Mouse (Mus musculus): Measurements from ENCODE around the gene Flot1. TPM values are rescaled to one million over a fixed set of nuclear protein-coding genes. Genes with fewer than 3 reads are reported as not detected.

Flot1 gene
- polyA plus RNA-seq, 1 experiment from 2014 or later, result 141 TPM

GRCm38 (mm10) chr17:35812736-35813135, 10.3 kb upstream of the Flot1 start:
- peak overlapping the region; percentile 58 for H3K27ac ChIP-seq (replicated peaks)
- H3K4me2 ChIP-seq, result no peak overlapping the region
- no peaks in the 10 kb centered on the region for H3K36me3 ChIP-seq
- no peaks in the 10 kb centered on the region for H3K9me3 ChIP-seq (replicated peaks)
- H3K4me3 ChIP-seq (replicated peaks), result no peak overlapping the region
- no peaks in the 10 kb centered on the region; the same call in 1 of the 2 replicates for H3K4me1 ChIP-seq
- ATAC-seq (ENCODE audit: low FRiP score), result no peak
- no peak overlapping the region for H3K9ac ChIP-seq (replicated peaks)
- WGBS, result 79% methylated on average over 6 of the region's 6 CpGs
- no peaks in the 10 kb centered on the region for H3K27me3 ChIP-seq (replicated peaks)

- no peak overlapping the region for H3K4me2 ChIP-seq
- H3K27me3 ChIP-seq (replicated peaks), result no peaks in the 10 kb centered on the region
- H3K4me1 ChIP-seq, result no peaks in the 10 kb centered on the region; the same call in 1 of the 2 replicates
- no peak overlapping the region for H3K4me3 ChIP-seq (replicated peaks)
- 47% methylated on average over 7 of the region's 7 CpGs for WGBS
- no peak overlapping the region for H3K9ac ChIP-seq (replicated peaks)
- H3K36me3 ChIP-seq, result no peaks in the 10 kb centered on the region
- peak; percentile 74 for ATAC-seq (ENCODE audit: low FRiP score)
- peak overlapping the region; percentile 58 for H3K27ac ChIP-seq (replicated peaks)
- no peaks in the 10 kb centered on the region for H3K9me3 ChIP-seq (replicated peaks)
Observed at GRCm38 (mm10) chr17:35813245-35813647, 9.8 kb upstream of the Flot1 start.

GRCm38 (mm10) chr17:35813653-35814052, 9.4 kb upstream of the Flot1 start:
- Histone ChIP-seq H3K4me2 (no peak overlapping the region), H3K4me1 (no peaks in the 10 kb centered on the region; the same call in 1 of the 2 replicates), H3K9me3 (replicated peaks) (no peaks in the 10 kb centered on the region), H3K27ac (replicated peaks) (peak overlapping the region; percentile 58; the same call in 1 of the 2 replicates), H3K36me3 (no peaks in the 10 kb centered on the region), H3K4me3 (replicated peaks) (no peak overlapping the region), H3K27me3 (replicated peaks) (no peaks in the 10 kb centered on the region), H3K9ac (replicated peaks) (no peak overlapping the region)
- ATAC-seq (ENCODE audit: low FRiP score), result no peak
- WGBS, result 82% methylated on average over 7 of the region's 7 CpGs

GRCm38 (mm10) chr17:35814678-35815077, 8.4 kb upstream of the Flot1 start:
- no peaks in the 10 kb centered on the region; the same call in 1 of the 2 replicates for H3K4me1 ChIP-seq
- ATAC-seq (ENCODE audit: low FRiP score), result no peak
- no peak overlapping the region for H3K27ac ChIP-seq (replicated peaks)
- no peak overlapping the region for H3K4me3 ChIP-seq (replicated peaks)
- no peak overlapping the region for H3K4me2 ChIP-seq
- no peaks in the 10 kb centered on the region for H3K36me3 ChIP-seq
- no peak overlapping the region for H3K9ac ChIP-seq (replicated peaks)
- no peaks in the 10 kb centered on the region for H3K9me3 ChIP-seq (replicated peaks)
- H3K27me3 ChIP-seq (replicated peaks), result 0 out of 2 replicates have a peak, but pooled peaks cover 3% of the 10 kb centered on the region
- 55% methylated on average over 6 of the region's 6 CpGs for WGBS

GRCm38 (mm10) chr17:35815836-35816235, 7.2 kb upstream of the Flot1 start:
- Histone ChIP-seq H3K9ac (replicated peaks) (no peak overlapping the region), H3K9me3 (replicated peaks) (no peaks in the 10 kb centered on the region), H3K4me1 (peaks cover 2% of the 10 kb centered on the region), H3K36me3 (no peaks in the 10 kb centered on the region), H3K27ac (replicated peaks) (no peak overlapping the region), H3K4me3 (replicated peaks) (no peak overlapping the region), H3K27me3 (replicated peaks) (0 out of 2 replicates have a peak, but pooled peaks cover 8% of the 10 kb centered on the region), H3K4me2 (no peak overlapping the region)
- ATAC-seq (ENCODE audit: low FRiP score), result no peak
- WGBS, result 54% methylated on average over 7 of the region's 7 CpGs

GRCm38 (mm10) chr17:35816686-35817085, 6.3 kb upstream of the Flot1 start:
- 49% methylated on average over 8 of the region's 14 CpGs for WGBS
- no peak for ATAC-seq (ENCODE audit: low FRiP score)
- Histone ChIP-seq H3K27ac (replicated peaks) (no peak overlapping the region), H3K36me3 (no peaks in the 10 kb centered on the region), H3K9me3 (replicated peaks) (no peaks in the 10 kb centered on the region), H3K4me1 (peaks cover 11% of the 10 kb centered on the region), H3K27me3 (replicated peaks) (0 out of 2 replicates have a peak, but pooled peaks cover 8% of the 10 kb centered on the region), H3K4me2 (no peak overlapping the region), H3K4me3 (replicated peaks) (no peak overlapping the region), H3K9ac (replicated peaks) (no peak overlapping the region)

GRCm38 (mm10) chr17:35817226-35817625, 5.8 kb upstream of the Flot1 start:
- Histone ChIP-seq H3K4me1 (peaks cover 16% of the 10 kb centered on the region), H3K27ac (replicated peaks) (no peak overlapping the region; the same call in 1 of the 2 replicates), H3K36me3 (no peaks in the 10 kb centered on the region), H3K4me2 (no peak overlapping the region), H3K27me3 (replicated peaks) (0 out of 2 replicates have a peak, but pooled peaks cover 8% of the 10 kb centered on the region), H3K9ac (replicated peaks) (no peak overlapping the region), H3K4me3 (replicated peaks) (no peak overlapping the region), H3K9me3 (replicated peaks) (no peaks in the 10 kb centered on the region)
- no peak for ATAC-seq (ENCODE audit: low FRiP score)
- 69% methylated on average over 10 of the region's 10 CpGs for WGBS

- no peak for ATAC-seq (ENCODE audit: low FRiP score)
- no peaks in the 10 kb centered on the region for H3K9me3 ChIP-seq (replicated peaks)
- 81% methylated on average over 5 of the region's 5 CpGs for WGBS
- H3K27me3 ChIP-seq (replicated peaks), result 0 out of 2 replicates have a peak, but pooled peaks cover 8% of the 10 kb centered on the region
- H3K27ac ChIP-seq (replicated peaks), result no peak overlapping the region
- H3K36me3 ChIP-seq, result no peaks in the 10 kb centered on the region
- H3K4me1 ChIP-seq, result peaks cover 37% of the 10 kb centered on the region
- H3K4me3 ChIP-seq (replicated peaks), result no peak overlapping the region
- no peak overlapping the region for H3K9ac ChIP-seq (replicated peaks)
- H3K4me2 ChIP-seq, result no peak overlapping the region
Observed at GRCm38 (mm10) chr17:35820111-35820510, 2.9 kb upstream of the Flot1 start.

- H3K9me3 ChIP-seq (replicated peaks), result no peaks in the 10 kb centered on the region
- H3K9ac ChIP-seq (replicated peaks), result peak within 1 kb of the TSS; percentile 73
- H3K4me2 ChIP-seq, result peak within 1 kb of the TSS; percentile 94
- peak within 1 kb of the TSS; percentile 77 for H3K4me3 ChIP-seq (replicated peaks)
- under 1% methylated on average over 62 of the region's 62 CpGs for WGBS
- H3K36me3 ChIP-seq, result peaks cover 14% of the 10 kb centered on the region
- ATAC-seq (ENCODE audit: low FRiP score), result 0 out of 2 replicates have a peak, but pooled peaks have one; percentile 7
- 0 out of 2 replicates have a peak, but pooled peaks cover 8% of the 10 kb centered on the region for H3K27me3 ChIP-seq (replicated peaks)
- H3K4me1 ChIP-seq, result peaks cover 41% of the 10 kb centered on the region
- peak within 1 kb of the TSS; percentile 88 for H3K27ac ChIP-seq (replicated peaks)
Observed at GRCm38 (mm10) chr17:35821439-35822430, 1.3 kb upstream of the Flot1 start, which contains the start of gene Ier3. Ier3 (plus strand) TSS chr17:35821684.

GRCm38 (mm10) chr17:35822564-35822963, 466 bp upstream of the Flot1 start:
- Histone ChIP-seq H3K4me2 (peak overlapping the region; percentile 94), H3K4me3 (replicated peaks) (peak overlapping the region; percentile 77), H3K27me3 (replicated peaks) (0 out of 2 replicates have a peak, but pooled peaks cover 8% of the 10 kb centered on the region), H3K27ac (replicated peaks) (peak overlapping the region; percentile 88), H3K4me1 (peaks cover 41% of the 10 kb centered on the region), H3K36me3 (peaks cover 22% of the 10 kb centered on the region), H3K9me3 (replicated peaks) (no peaks in the 10 kb centered on the region), H3K9ac (replicated peaks) (peak overlapping the region; percentile 73)
- ATAC-seq (ENCODE audit: low FRiP score), result peak; percentile 11; the same call in 1 of the 2 replicates
- WGBS, result 2% methylated on average over 11 of the region's 11 CpGs

- H3K36me3 ChIP-seq, result peaks cover 29% of the 10 kb centered on the region
- peak overlapping the region; percentile 77 for H3K4me3 ChIP-seq (replicated peaks)
- no peak for ATAC-seq (ENCODE audit: low FRiP score)
- 0 out of 2 replicates have a peak, but pooled peaks cover 8% of the 10 kb centered on the region for H3K27me3 ChIP-seq (replicated peaks)
- peak overlapping the region; percentile 88; the same call in 1 of the 2 replicates for H3K27ac ChIP-seq (replicated peaks)
- 79% methylated on average over 7 of the region's 7 CpGs for WGBS
- H3K9ac ChIP-seq (replicated peaks), result peak overlapping the region; percentile 73; the same call in 1 of the 2 replicates
- H3K9me3 ChIP-seq (replicated peaks), result no peaks in the 10 kb centered on the region
- peak overlapping the region; percentile 94 for H3K4me2 ChIP-seq
- peaks cover 43% of the 10 kb centered on the region for H3K4me1 ChIP-seq
Observed at GRCm38 (mm10) chr17:35824402-35824801, 1.4 kb downstream of the Flot1 start.

All from neural tube, embryonic 15.5 days (tissue).